ENCODE assay signal across 8 mouse cellular contexts in the genomic region with DNA sequence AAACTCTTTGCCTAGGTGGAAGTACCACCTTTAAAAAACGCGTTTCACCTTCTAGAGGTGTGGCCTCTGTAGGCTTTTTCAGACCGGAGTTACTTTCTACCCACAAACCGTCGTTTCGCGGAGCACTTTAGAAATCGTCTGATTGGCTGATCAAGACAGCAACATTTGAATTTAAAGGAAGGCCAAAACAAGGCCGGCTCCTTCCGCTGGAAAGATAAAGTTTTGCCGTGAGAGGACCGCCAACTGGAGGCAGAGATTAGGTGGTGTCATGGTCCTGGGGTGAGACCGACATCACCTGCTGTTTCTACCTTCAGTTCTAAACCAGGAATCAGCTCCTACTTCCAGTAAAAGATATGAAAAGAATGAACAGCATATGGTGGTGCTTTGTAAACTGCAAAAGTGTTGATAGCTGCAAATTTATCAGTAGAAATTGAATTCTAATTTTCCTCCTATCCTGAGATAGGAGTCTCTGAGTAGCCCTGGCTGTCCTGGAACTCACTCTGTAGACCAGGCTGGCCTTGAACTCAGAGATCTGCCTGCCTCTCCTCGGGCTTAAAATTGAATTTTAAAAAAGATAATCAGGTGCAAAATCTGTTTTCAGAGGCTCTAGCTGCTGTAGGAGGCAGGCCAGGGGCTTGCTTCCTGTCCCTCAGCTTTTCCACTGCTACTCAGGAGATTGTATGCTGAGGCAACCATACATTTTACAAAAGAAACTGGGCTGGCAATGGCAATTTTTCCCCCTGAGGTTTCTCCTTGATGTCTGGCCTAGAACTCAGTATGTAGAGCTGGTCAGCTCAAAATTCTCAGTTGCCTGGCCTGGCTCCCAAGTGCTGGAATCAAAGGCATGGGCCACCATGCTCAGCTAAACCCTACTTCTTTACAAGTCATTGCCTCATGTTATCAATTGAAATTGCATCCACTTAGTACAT. TPM values are rescaled to one million over a fixed set of nuclear protein-coding genes. Genes with fewer than 3 reads are reported as not detected.
DNase-seq lines count a peak whose midpoint lies in the region; ATAC-seq and TF ChIP-seq lines count a peak whose summit lies in the region.

No protein-coding gene starts in this region.

- peaks cover 7 to 8% of the 10 kb centered on the region in 2 experiments; a peak in 3 of 4 replicates for H3K4me1 ChIP-seq in heart, embryonic 14.5 days (ENCODE audit: control insufficient read depth in 2 of 2, insufficient read depth in 2 of 2, low read length in 2 of 2)
- peaks cover 24% of the 10 kb centered on the region for H3K4me1 ChIP-seq in G1E (ENCODE audit: insufficient read depth, low read depth, low read length)
- H3K4me1 ChIP-seq in forebrain, embryonic 14.5 days (ENCODE audit: control insufficient read depth, insufficient read depth, low read length), result no peaks in the 10 kb centered on the region
- peaks cover 11% of the 10 kb centered on the region for H3K4me1 ChIP-seq in liver, embryonic 11.5 days (replicated peaks; ENCODE audit: control insufficient read depth, insufficient read depth, low read length)
- 0 out of 2 replicates have a peak, but pooled peaks cover 5% of the 10 kb centered on the region for H3K4me1 ChIP-seq in stomach, embryonic 15.5 days

- peak overlapping the region; percentile 19 to 22 for H3K4me3 ChIP-seq in heart, embryonic 14.5 days (ENCODE audit: control insufficient read depth in 1 of 2, insufficient read depth in 1 of 2, low read depth in 1 of 2, low read length in 2 of 2)
- peak overlapping the region; percentile 54; the same call in 1 of the 2 replicates for H3K4me3 ChIP-seq in G1E (ENCODE audit: low read depth, low read length)
- H3K4me3 ChIP-seq in forebrain, embryonic 14.5 days (ENCODE audit: low read depth, low read length), result no peak overlapping the region
- peak overlapping the region; percentile 36; the same call in 1 of the 2 replicates for H3K4me3 ChIP-seq in liver, embryonic 11.5 days (ENCODE audit: low read depth, low read length)
- peak overlapping the region; percentile 20; the same call in 1 of the 2 replicates for H3K4me3 ChIP-seq in stomach, embryonic 15.5 days (replicated peaks)

- DNase-seq in heart, adult 8-10 months (ENCODE audit: low spot score), result no peak
- peak; percentile 43 for DNase-seq in G1E (ENCODE audit: low spot score)
- no peak for DNase-seq in forebrain, embryonic 14.5 days (ENCODE audit: low spot score)
- no peak for DNase-seq in liver, embryonic 11.5 days (ENCODE audit: low spot score)
- DNase-seq in layer of hippocampus, adult 18-20 months (ENCODE audit: low spot score in 2 of 2), result no peak

- ATAC-seq in heart, embryonic 14.5 days (ENCODE audit: insufficient number of reproducible peaks, insufficient read depth, low FRiP score, low read depth), result no peak
- ATAC-seq in G1E (ENCODE audit: extremely low read depth, insufficient number of reproducible peaks, low FRiP score, poor library complexity, severe bottlenecking), result peak; percentile 78
- ATAC-seq in forebrain, embryonic 14.5 days, result no peak
- ATAC-seq in liver, embryonic 11.5 days (replicated peaks; ENCODE audit: low FRiP score), result peak; percentile 94
- ATAC-seq in stomach, embryonic 15.5 days (ENCODE audit: insufficient read depth, low FRiP score, low read depth), result peak; percentile 84
- no peak for ATAC-seq in frontal cortex, adult (ENCODE audit: low TSS enrichment)

- peak overlapping the region; percentile 55; the same call in 1 of the 2 replicates for H3K9ac ChIP-seq in heart, embryonic 14.5 days (ENCODE audit: low read length)
- no peak overlapping the region for H3K9ac ChIP-seq in forebrain, embryonic 14.5 days (ENCODE audit: low read length)
- peak overlapping the region; percentile 49 for H3K9ac ChIP-seq in liver, embryonic 11.5 days (ENCODE audit: low read depth, low read length)
- H3K9ac ChIP-seq in stomach, embryonic 15.5 days, result no peak overlapping the region

- H3K27ac ChIP-seq in heart, embryonic 14.5 days (replicated peaks in 1 of 2; ENCODE audit: control insufficient read depth in 1 of 2, insufficient read depth in 1 of 2, low read depth in 2 of 2, low read length in 2 of 2), result peak overlapping the region in 1 of 2 experiments; percentile 41; a peak in 1 of 4 replicates
- no peak overlapping the region for H3K27ac ChIP-seq in forebrain, embryonic 14.5 days (ENCODE audit: low read depth, low read length)
- H3K27ac ChIP-seq in liver, embryonic 11.5 days (ENCODE audit: low read depth, low read length), result peak overlapping the region; percentile 77
- H3K27ac ChIP-seq in stomach, embryonic 15.5 days, result peak overlapping the region; percentile 57; the same call in 1 of the 2 replicates

- no peak for TF ChIP-seq CTCF in G1E (IDR thresholded peaks at IDR 0.05; ENCODE audit: low read depth, low read length)

- no peaks in the 10 kb centered on the region for H3K27me3 ChIP-seq in heart, embryonic 14.5 days (ENCODE audit: control insufficient read depth, insufficient read depth, low read length)
- no peaks in the 10 kb centered on the region for H3K27me3 ChIP-seq in G1E (ENCODE audit: insufficient read depth, low read length)
- no peaks in the 10 kb centered on the region for H3K27me3 ChIP-seq in forebrain, embryonic 14.5 days (replicated peaks; ENCODE audit: control insufficient read depth, insufficient read depth, low read length)
- no peaks in the 10 kb centered on the region for H3K27me3 ChIP-seq in liver, embryonic 11.5 days (replicated peaks; ENCODE audit: control insufficient read depth, insufficient read depth, low read length)
- H3K27me3 ChIP-seq in stomach, embryonic 15.5 days (replicated peaks), result no peaks in the 10 kb centered on the region

- peaks cover 27% of the 10 kb centered on the region for H3K36me3 ChIP-seq in heart, embryonic 14.5 days (ENCODE audit: control insufficient read depth, insufficient read depth, low read length)
- peaks cover 36% of the 10 kb centered on the region for H3K36me3 ChIP-seq in G1E (replicated peaks)
- peaks cover 30% of the 10 kb centered on the region for H3K36me3 ChIP-seq in forebrain, embryonic 14.5 days (ENCODE audit: control insufficient read depth, insufficient read depth, low read length)
- peaks cover 13% of the 10 kb centered on the region for H3K36me3 ChIP-seq in liver, embryonic 11.5 days (ENCODE audit: control insufficient read depth, insufficient read depth, low read length)
- H3K36me3 ChIP-seq in stomach, embryonic 15.5 days, result peaks cover 10% of the 10 kb centered on the region

- no peaks in the 10 kb centered on the region for H3K9me3 ChIP-seq in heart, embryonic 14.5 days (ENCODE audit: control insufficient read depth, low read length)
- no peaks in the 10 kb centered on the region for H3K9me3 ChIP-seq in G1E (replicated peaks)
- no peaks in the 10 kb centered on the region for H3K9me3 ChIP-seq in forebrain, embryonic 14.5 days (replicated peaks; ENCODE audit: control insufficient read depth, low read length)
- H3K9me3 ChIP-seq in liver, embryonic 11.5 days (ENCODE audit: control insufficient read depth, low read length), result no peaks in the 10 kb centered on the region
- no peaks in the 10 kb centered on the region for H3K9me3 ChIP-seq in stomach, embryonic 15.5 days

- 1% methylated on average over 14 of the region's 14 CpGs for WGBS in heart, embryonic 14.5 days
- 6% methylated on average over 14 of the region's 14 CpGs for WGBS in forebrain, embryonic 14.5 days
- whole genome bisulfite sequencing in liver, embryonic 11.5 days, result 2% methylated on average over 14 of the region's 14 CpGs
- 4% methylated on average over 14 of the region's 14 CpGs for WGBS in stomach, embryonic 15.5 days

- H3K4me2 ChIP-seq in heart, embryonic 14.5 days (ENCODE audit: low read length), result peak overlapping the region; percentile 65
- 0 out of 2 replicates have a peak overlapping the region, but pooled peaks have one; percentile 23 for H3K4me2 ChIP-seq in forebrain, embryonic 14.5 days (ENCODE audit: low read length)
- H3K4me2 ChIP-seq in liver, embryonic 11.5 days, result peak overlapping the region; percentile 59
- H3K4me2 ChIP-seq in stomach, embryonic 15.5 days, result peak overlapping the region; percentile 46

RNA-seq across cellular contexts. Expression of gene Pdik1l, which starts 14.0 kb away (rescaled TPM):
- polyA plus RNA-seq in heart, embryonic 14.5 days (2014; fragmentation: Nextera tagmentation; extraction: Ambion mirVana), result 13.5 and 15.3 TPM in 2 replicates
- total RNA-seq in heart, adult 8-10 months (2022), result 1 to 10 TPM; 6.2 to 7.6 (median 6.7) TPM
- total RNA-seq in G1E (2014; fragmentation: Nextera tagmentation) (40.5 and 42.9 TPM in 2 replicates), G1E (2017) (43.3 and 53.2 TPM in 2 replicates)
- polyA plus RNA-seq in G1E (2012), result 3.2 and 4.0 TPM in 2 replicates
- polyA plus RNA-seq in forebrain, embryonic 14.5 days (2014; fragmentation: Nextera tagmentation; extraction: Ambion mirVana), result 32.2 and 40.5 TPM in 2 replicates
- polyA plus RNA-seq in liver, embryonic 11.5 days (2014; fragmentation: Nextera tagmentation; extraction: Ambion mirVana), result 19.3 and 20.0 TPM in 2 replicates
- 18.9 and 20.0 TPM in 2 replicates for polyA plus RNA-seq in stomach, embryonic 15.5 days (2015; fragmentation: Nextera tagmentation; extraction: Ambion mirVana)
- 10 to 100 TPM; 16.4 to 17.8 TPM for total RNA-seq in layer of hippocampus, adult 18-20 months (2021)

RNA-seq across cellular contexts. Expression of gene Grrp1, which starts 19.8 kb away (rescaled TPM):
- polyA plus RNA-seq in heart, embryonic 14.5 days (2014; fragmentation: Nextera tagmentation; extraction: Ambion mirVana), result 4.4 and 6.2 TPM in 2 replicates
- 1 to 10 TPM; 6.1 to 8.0 (median 7.3) TPM for total RNA-seq in heart, adult 8-10 months (2022)
- total RNA-seq in G1E (2014; fragmentation: Nextera tagmentation) (not detected in 2 replicates), G1E (2017) (not detected in 2 replicates)
- polyA plus RNA-seq in G1E (2012), result not detected in 2 replicates
- 10.1 and 11.6 TPM in 2 replicates for polyA plus RNA-seq in forebrain, embryonic 14.5 days (2014; fragmentation: Nextera tagmentation; extraction: Ambion mirVana)
- polyA plus RNA-seq in liver, embryonic 11.5 days (2014; fragmentation: Nextera tagmentation; extraction: Ambion mirVana), result 2.5 and 3.8 TPM in 2 replicates
- polyA plus RNA-seq in stomach, embryonic 15.5 days (2015; fragmentation: Nextera tagmentation; extraction: Ambion mirVana), result 4.2 and 5.2 TPM in 2 replicates
- 1 to 10 TPM; 1.6 to 1.7 TPM for total RNA-seq in layer of hippocampus, adult 18-20 months (2021)

RNA-seq across cellular contexts. Expression of gene Gm30191, which starts 26.9 kb away (rescaled TPM):
- not detected in 2 replicates for polyA plus RNA-seq in heart, embryonic 14.5 days (2014; fragmentation: Nextera tagmentation; extraction: Ambion mirVana)
- not detected for total RNA-seq in heart, adult 8-10 months (2022)
- total RNA-seq in G1E (2014; fragmentation: Nextera tagmentation) (not detected in 2 replicates), G1E (2017) (not detected in 2 replicates)
- not detected in 2 replicates for polyA plus RNA-seq in G1E (2012)
- not detected in 2 replicates for polyA plus RNA-seq in forebrain, embryonic 14.5 days (2014; fragmentation: Nextera tagmentation; extraction: Ambion mirVana)
- polyA plus RNA-seq in liver, embryonic 11.5 days (2014; fragmentation: Nextera tagmentation; extraction: Ambion mirVana), result not detected in 2 replicates
- polyA plus RNA-seq in stomach, embryonic 15.5 days (2015; fragmentation: Nextera tagmentation; extraction: Ambion mirVana), result not detected in 2 replicates
- not detected for total RNA-seq in layer of hippocampus, adult 18-20 months (2021)

RNA-seq across cellular contexts. Expression of gene Zfp593, which starts 28.3 kb away (rescaled TPM):
- 8.6 and 9.1 TPM in 2 replicates for polyA plus RNA-seq in heart, embryonic 14.5 days (2014; fragmentation: Nextera tagmentation; extraction: Ambion mirVana)
- 1 to 10 TPM; 3.8 to 4.3 (median 4.0) TPM for total RNA-seq in heart, adult 8-10 months (2022)
- total RNA-seq in G1E (2014; fragmentation: Nextera tagmentation), result 9.0 and 10.2 TPM in 2 replicates
- total RNA-seq in G1E (2017), result 9.8 and 10.7 TPM in 2 replicates
- polyA plus RNA-seq in G1E (2012), result 41.8 and 52.9 TPM in 2 replicates
- 14.4 and 15.8 TPM in 2 replicates for polyA plus RNA-seq in forebrain, embryonic 14.5 days (2014; fragmentation: Nextera tagmentation; extraction: Ambion mirVana)
- 17.6 and 22.4 TPM in 2 replicates for polyA plus RNA-seq in liver, embryonic 11.5 days (2014; fragmentation: Nextera tagmentation; extraction: Ambion mirVana)
- polyA plus RNA-seq in stomach, embryonic 15.5 days (2015; fragmentation: Nextera tagmentation; extraction: Ambion mirVana), result 15.1 and 15.9 TPM in 2 replicates
- 10 to 100 TPM; 11.9 to 12.2 TPM for total RNA-seq in layer of hippocampus, adult 18-20 months (2021)

RNA-seq across cellular contexts. Expression of gene E130218I03Rik, which starts 30.2 kb away (rescaled TPM):
- 0.20 TPM in 1 of 2 replicates, not detected in the other for polyA plus RNA-seq in heart, embryonic 14.5 days (2014; fragmentation: Nextera tagmentation; extraction: Ambion mirVana)
- not detected for total RNA-seq in heart, adult 8-10 months (2022)
- total RNA-seq in G1E (2014; fragmentation: Nextera tagmentation), result not detected in 2 replicates
- 0.16 and 0.23 TPM in 2 replicates for total RNA-seq in G1E (2017)
- 0.11 and 0.19 TPM in 2 replicates for polyA plus RNA-seq in G1E (2012)
- 0.17 TPM in 1 of 2 replicates, not detected in the other for polyA plus RNA-seq in forebrain, embryonic 14.5 days (2014; fragmentation: Nextera tagmentation; extraction: Ambion mirVana)
- 0.39 and 0.52 TPM in 2 replicates for polyA plus RNA-seq in liver, embryonic 11.5 days (2014; fragmentation: Nextera tagmentation; extraction: Ambion mirVana)
- 0.28 and 0.37 TPM in 2 replicates for polyA plus RNA-seq in stomach, embryonic 15.5 days (2015; fragmentation: Nextera tagmentation; extraction: Ambion mirVana)
- not detected for total RNA-seq in layer of hippocampus, adult 18-20 months (2021)

Comparison
In these comparisons a context has a peak if more than half of its experiments do, and no peak if none do; other contexts are left out.
1. ATAC-seq: peak in G1E (single experiment), liver, embryonic 11.5 days (single experiment) and stomach, embryonic 15.5 days (single experiment); none in heart, embryonic 14.5 days (single experiment), forebrain, embryonic 14.5 days (single experiment) and frontal cortex, adult (single experiment).
2. H3K9ac ChIP-seq: peak in heart, embryonic 14.5 days (single experiment) and liver, embryonic 11.5 days (single experiment); none in forebrain, embryonic 14.5 days (single experiment) and stomach, embryonic 15.5 days (single experiment).
3. Peak in every context shown above with its lines, with median percentiles within 50 percentile points of each other: H3K4me2 ChIP-seq.